Mouse (Mus musculus): ENCODE results near the gene Otoa. TPM values are rescaled to one million over a fixed set of nuclear protein-coding genes. Genes with fewer than 3 reads are reported as not detected.

Gene Otoa
- polyA plus RNA-seq, 1 experiment from 2014 or later = 0.12 TPM

DNA sequence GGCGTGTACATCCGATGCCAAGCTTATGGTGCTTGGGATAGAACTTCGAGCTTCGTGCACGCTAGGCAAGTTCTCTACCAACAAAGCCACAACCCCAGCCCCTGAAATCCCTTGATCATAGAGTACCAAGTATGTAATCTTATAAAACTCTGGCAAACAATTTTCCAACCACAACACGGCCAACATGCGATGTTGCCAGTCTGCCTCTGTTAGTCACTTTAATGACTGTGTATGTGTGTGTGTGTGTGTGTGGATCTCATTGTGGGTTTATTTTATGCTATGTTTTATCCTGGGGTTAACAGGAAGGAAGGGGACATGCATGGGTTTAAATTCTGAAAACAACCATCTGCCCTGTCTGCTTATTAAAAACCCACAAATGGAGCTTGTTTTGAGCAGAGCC is 9.3 kb downstream of the Otoa start:
- H3K4me3 ChIP-seq (replicated peaks; ENCODE audit: low read depth, low read length) = no peak overlapping the region
- ATAC-seq (ENCODE audit: low FRiP score, low TSS enrichment) (no peak), DNase-seq (no peak)
- no peak overlapping the region for H3K27ac ChIP-seq (replicated peaks; ENCODE audit: low read depth, low read length)
- H3K4me1 ChIP-seq (ENCODE audit: control insufficient read depth, insufficient read depth, low read length) = no peaks in the 10 kb centered on the region
- no peak overlapping the region for H3K9ac ChIP-seq (replicated peaks; ENCODE audit: low read length)
- no peaks in the 10 kb centered on the region for H3K36me3 ChIP-seq (ENCODE audit: control insufficient read depth, insufficient read depth, low read length)
- no peak overlapping the region for H3K4me2 ChIP-seq (ENCODE audit: low read length)
- H3K9me3 ChIP-seq (ENCODE audit: control insufficient read depth, low read length) = no peaks in the 10 kb centered on the region
- no peaks in the 10 kb centered on the region for H3K27me3 ChIP-seq (ENCODE audit: control insufficient read depth, insufficient read depth, low read length)
- 92% methylated on average over 7 of the region's 7 CpGs for WGBS

- Histone ChIP-seq H3K4me1 (ENCODE audit: control insufficient read depth, insufficient read depth, low read length) (no peaks in the 10 kb centered on the region), H3K27ac (replicated peaks; ENCODE audit: low read depth, low read length) (no peak overlapping the region), H3K27me3 (ENCODE audit: control insufficient read depth, insufficient read depth, low read length) (no peaks in the 10 kb centered on the region), H3K9me3 (ENCODE audit: control insufficient read depth, low read length) (no peaks in the 10 kb centered on the region), H3K9ac (replicated peaks; ENCODE audit: low read length) (no peak overlapping the region), H3K4me2 (ENCODE audit: low read length) (no peak overlapping the region), H3K36me3 (ENCODE audit: control insufficient read depth, insufficient read depth, low read length) (no peaks in the 10 kb centered on the region), H3K4me3 (replicated peaks; ENCODE audit: low read depth, low read length) (no peak overlapping the region)
- WGBS = 73% methylated on average over 4 of the region's 4 CpGs
- DNase-seq (no peak), ATAC-seq (ENCODE audit: low FRiP score, low TSS enrichment) (no peak)
These were observed 11.6 kb downstream of the Otoa start for GRCm38 (mm10) chr7:121093026-121093425.

- DNase-seq (no peak), ATAC-seq (ENCODE audit: low FRiP score, low TSS enrichment) (no peak)
- Histone ChIP-seq H3K4me1 (ENCODE audit: control insufficient read depth, insufficient read depth, low read length) (no peaks in the 10 kb centered on the region), H3K4me3 (replicated peaks; ENCODE audit: low read depth, low read length) (no peak overlapping the region), H3K4me2 (ENCODE audit: low read length) (no peak overlapping the region), H3K36me3 (ENCODE audit: control insufficient read depth, insufficient read depth, low read length) (no peaks in the 10 kb centered on the region), H3K9ac (replicated peaks; ENCODE audit: low read length) (no peak overlapping the region), H3K9me3 (ENCODE audit: control insufficient read depth, low read length) (no peaks in the 10 kb centered on the region), H3K27ac (replicated peaks; ENCODE audit: low read depth, low read length) (no peak overlapping the region), H3K27me3 (ENCODE audit: control insufficient read depth, insufficient read depth, low read length) (no peaks in the 10 kb centered on the region)
- 76% methylated on average over 10 of the region's 10 CpGs for WGBS
These were observed 17.4 kb downstream of the Otoa start for GRCm38 (mm10) chr7:121098614-121099389.

DNA sequence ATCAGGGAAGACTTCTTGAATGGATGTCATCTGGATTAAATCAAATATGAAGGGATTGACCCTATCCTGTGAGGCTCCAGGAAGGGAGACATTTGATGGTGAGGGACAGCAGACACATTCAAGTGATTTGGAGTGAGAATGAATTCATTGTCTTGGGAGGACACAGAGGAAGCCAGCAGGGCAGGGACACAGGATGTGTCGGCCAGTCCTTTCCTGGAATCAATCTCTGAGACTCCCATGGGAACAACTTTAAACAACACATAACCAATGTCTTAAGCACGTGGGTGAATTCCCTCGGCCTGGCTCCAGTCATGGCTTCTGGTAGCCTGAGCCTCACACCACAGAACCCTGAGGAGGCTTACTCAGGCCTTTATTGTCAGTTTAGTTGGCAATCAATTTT is 26.4 kb downstream of the Otoa start:
- no peaks in the 10 kb centered on the region for H3K27me3 ChIP-seq (ENCODE audit: control insufficient read depth, insufficient read depth, low read length)
- 76% methylated on average over 3 of the region's 3 CpGs for WGBS
- H3K9ac ChIP-seq (replicated peaks; ENCODE audit: low read length) = no peak overlapping the region
- no peak overlapping the region for H3K4me2 ChIP-seq (ENCODE audit: low read length)
- no peaks in the 10 kb centered on the region for H3K36me3 ChIP-seq (ENCODE audit: control insufficient read depth, insufficient read depth, low read length)
- no peak for ATAC-seq (ENCODE audit: low FRiP score, low TSS enrichment)
- H3K4me1 ChIP-seq (ENCODE audit: control insufficient read depth, insufficient read depth, low read length) = no peaks in the 10 kb centered on the region
- H3K4me3 ChIP-seq (replicated peaks; ENCODE audit: low read depth, low read length) = no peak overlapping the region
- no peak for DNase-seq
- no peaks in the 10 kb centered on the region for H3K9me3 ChIP-seq (ENCODE audit: control insufficient read depth, low read length)
- H3K27ac ChIP-seq (replicated peaks; ENCODE audit: low read depth, low read length) = no peak overlapping the region

DNA sequence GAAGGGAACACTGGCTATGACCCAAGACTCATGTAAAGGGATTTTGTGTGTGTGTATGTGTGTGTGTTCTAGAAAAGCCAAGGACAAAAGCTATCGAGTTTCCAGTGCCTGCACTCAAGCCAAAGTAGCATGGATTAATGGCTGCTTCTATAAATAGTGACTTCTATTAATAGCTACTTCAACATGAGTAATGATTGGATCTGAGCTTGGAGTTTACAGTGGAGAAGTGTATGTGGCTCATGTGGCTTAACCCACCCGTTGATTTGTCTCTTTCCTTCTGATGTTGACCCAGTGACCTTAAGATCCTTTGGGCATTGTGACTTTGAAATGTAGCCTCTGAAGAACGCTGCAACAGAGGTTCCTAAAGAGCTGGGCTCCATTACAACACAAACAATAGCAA is 29.9 kb downstream of the Otoa start:
- Histone ChIP-seq H3K9me3 (ENCODE audit: control insufficient read depth, low read length) (no peaks in the 10 kb centered on the region), H3K27ac (replicated peaks; ENCODE audit: low read depth, low read length) (no peak overlapping the region), H3K4me2 (ENCODE audit: low read length) (no peak overlapping the region), H3K9ac (replicated peaks; ENCODE audit: low read length) (no peak overlapping the region), H3K4me1 (ENCODE audit: control insufficient read depth, insufficient read depth, low read length) (no peaks in the 10 kb centered on the region), H3K27me3 (ENCODE audit: control insufficient read depth, insufficient read depth, low read length) (no peaks in the 10 kb centered on the region), H3K36me3 (ENCODE audit: control insufficient read depth, insufficient read depth, low read length) (no peaks in the 10 kb centered on the region), H3K4me3 (replicated peaks; ENCODE audit: low read depth, low read length) (no peak overlapping the region)
- no peak for ATAC-seq (ENCODE audit: low FRiP score, low TSS enrichment)
- no peak for DNase-seq
- WGBS = 54% methylated on average over 3 of the region's 3 CpGs

DNA sequence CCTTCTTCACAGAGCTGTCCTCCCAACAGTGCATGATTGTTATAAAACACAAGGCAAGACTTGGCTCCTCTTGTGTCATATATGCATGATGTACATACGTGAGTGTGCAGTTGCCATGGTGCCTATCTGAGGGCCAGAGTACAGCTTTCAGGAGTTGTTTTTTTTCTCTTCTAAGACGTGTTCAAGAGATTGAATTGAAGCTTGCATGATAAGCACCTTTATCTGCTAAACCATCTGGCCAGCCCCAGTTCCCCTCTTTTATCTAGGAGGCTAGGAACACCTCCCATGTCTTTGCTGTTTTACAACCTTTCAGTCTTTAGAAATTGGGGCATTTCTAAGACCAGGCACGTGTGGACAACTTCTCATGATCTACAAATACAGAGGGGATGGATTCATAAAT is 30.3 kb downstream of the Otoa start:
- no peak overlapping the region for H3K4me3 ChIP-seq (replicated peaks; ENCODE audit: low read depth, low read length)
- no peak overlapping the region for H3K27ac ChIP-seq (replicated peaks; ENCODE audit: low read depth, low read length)
- H3K36me3 ChIP-seq (ENCODE audit: control insufficient read depth, insufficient read depth, low read length) = no peaks in the 10 kb centered on the region
- H3K4me2 ChIP-seq (ENCODE audit: low read length) = no peak overlapping the region
- WGBS = 73% methylated on average over 3 of the region's 3 CpGs
- no peak for DNase-seq
- no peaks in the 10 kb centered on the region for H3K27me3 ChIP-seq (ENCODE audit: control insufficient read depth, insufficient read depth, low read length)
- no peak overlapping the region for H3K9ac ChIP-seq (replicated peaks; ENCODE audit: low read length)
- H3K4me1 ChIP-seq (ENCODE audit: control insufficient read depth, insufficient read depth, low read length) = no peaks in the 10 kb centered on the region
- H3K9me3 ChIP-seq (ENCODE audit: control insufficient read depth, low read length) = no peaks in the 10 kb centered on the region
- no peak for ATAC-seq (ENCODE audit: low FRiP score, low TSS enrichment)

- Histone ChIP-seq H3K4me1 (ENCODE audit: control insufficient read depth, insufficient read depth, low read length) (0 out of 2 replicates have a peak, but pooled peaks cover 4% of the 10 kb centered on the region), H3K4me2 (ENCODE audit: low read length) (no peak overlapping the region), H3K27me3 (ENCODE audit: control insufficient read depth, insufficient read depth, low read length) (no peaks in the 10 kb centered on the region), H3K4me3 (replicated peaks; ENCODE audit: low read depth, low read length) (no peak overlapping the region), H3K36me3 (ENCODE audit: control insufficient read depth, insufficient read depth, low read length) (no peaks in the 10 kb centered on the region), H3K9ac (replicated peaks; ENCODE audit: low read length) (no peak overlapping the region), H3K27ac (replicated peaks; ENCODE audit: low read depth, low read length) (no peak overlapping the region), H3K9me3 (ENCODE audit: control insufficient read depth, low read length) (no peaks in the 10 kb centered on the region)
- ATAC-seq (ENCODE audit: low FRiP score, low TSS enrichment) = peak; percentile 55
- DNase-seq = peak; percentile 94
- WGBS = 15% methylated on average over 10 of the region's 10 CpGs
These were observed 38.8 kb downstream of the Otoa start for GRCm38 (mm10) chr7:121120143-121120818.

GRCm38 (mm10) chr7:121130837-121131236 is 49.4 kb downstream of the Otoa start:
- Histone ChIP-seq H3K27me3 (ENCODE audit: control insufficient read depth, insufficient read depth, low read length) (no peaks in the 10 kb centered on the region), H3K4me2 (ENCODE audit: low read length) (no peak overlapping the region), H3K9ac (replicated peaks; ENCODE audit: low read length) (no peak overlapping the region), H3K4me1 (ENCODE audit: control insufficient read depth, insufficient read depth, low read length) (no peaks in the 10 kb centered on the region), H3K27ac (replicated peaks; ENCODE audit: low read depth, low read length) (no peak overlapping the region), H3K9me3 (ENCODE audit: control insufficient read depth, low read length) (no peaks in the 10 kb centered on the region), H3K4me3 (replicated peaks; ENCODE audit: low read depth, low read length) (no peak overlapping the region), H3K36me3 (ENCODE audit: control insufficient read depth, insufficient read depth, low read length) (no peaks in the 10 kb centered on the region)
- DNase-seq (no peak), ATAC-seq (ENCODE audit: low FRiP score, low TSS enrichment) (no peak)
- WGBS = 98% methylated on average over 2 of the region's 2 CpGs

DNA sequence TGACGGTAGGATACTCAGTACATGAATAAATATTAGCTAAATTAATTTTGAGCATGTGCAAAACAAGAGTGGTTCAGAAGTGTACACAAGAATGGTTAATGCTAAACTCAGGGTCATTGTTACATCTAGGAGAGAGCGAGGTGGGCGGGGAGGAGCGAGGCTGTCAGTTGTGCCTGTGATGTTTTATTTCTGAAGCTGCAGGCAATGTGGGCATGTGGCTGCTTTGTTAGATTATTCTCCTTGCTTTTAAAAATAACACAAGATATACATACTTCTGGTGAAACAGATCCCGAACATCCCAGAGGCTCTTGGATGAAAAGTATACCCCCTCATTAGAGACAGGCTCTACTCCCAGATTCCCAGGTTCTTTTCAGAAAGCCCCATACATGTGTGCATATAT is 59.8 kb downstream of the Otoa start:
- H3K36me3 ChIP-seq (ENCODE audit: control insufficient read depth, insufficient read depth, low read length) = no peaks in the 10 kb centered on the region
- no peak overlapping the region for H3K4me2 ChIP-seq (ENCODE audit: low read length)
- H3K9ac ChIP-seq (replicated peaks; ENCODE audit: low read length) = no peak overlapping the region
- WGBS = 73% methylated on average over 5 of the region's 5 CpGs
- no peak overlapping the region for H3K4me3 ChIP-seq (replicated peaks; ENCODE audit: low read depth, low read length)
- no peaks in the 10 kb centered on the region for H3K4me1 ChIP-seq (ENCODE audit: control insufficient read depth, insufficient read depth, low read length)
- H3K27ac ChIP-seq (replicated peaks; ENCODE audit: low read depth, low read length) = no peak overlapping the region
- ATAC-seq (ENCODE audit: low FRiP score, low TSS enrichment) = no peak
- DNase-seq = peak; percentile 24
- no peaks in the 10 kb centered on the region for H3K9me3 ChIP-seq (ENCODE audit: control insufficient read depth, low read length)
- H3K27me3 ChIP-seq (ENCODE audit: control insufficient read depth, insufficient read depth, low read length) = no peaks in the 10 kb centered on the region
